Mouse (Mus musculus) myocyte (in vitro differentiated cells): Measurements from ENCODE around the gene Zfp853. TPM values are rescaled to one million over a fixed set of nuclear protein-coding genes. Genes with fewer than 3 reads are reported as not detected.

Experiments used
- H3K27me3 ChIP-seq: one replicate; pipeline ENCODE4 v1.6.1; 2011; ENCODE audit not compliant: control insufficient read depth, insufficient read depth, insufficient read length
- H3K36me3 ChIP-seq: one replicate; pipeline ENCODE4 v1.6.1; 2011; ENCODE audit not compliant: control insufficient read depth, insufficient read depth
- H3K4me2 ChIP-seq: one replicate; pipeline ENCODE4 v1.6.1; 2011; ENCODE audit warnings: low read depth, control low read depth
- H3K4me3 ChIP-seq: one replicate; pipeline ENCODE4 v1.5.1; 2011; ENCODE audit warnings: mild to moderate bottlenecking, control low read depth, moderate library complexity
- H3K79me2 ChIP-seq: one replicate; pipeline ENCODE4 v1.6.1; 2011; ENCODE audit not compliant: control insufficient read depth, insufficient read depth
- H3ac ChIP-seq: one replicate; pipeline ENCODE4 v1.6.1; 2011; ENCODE audit not compliant: control insufficient read depth, insufficient read length
- CEBPB ChIP-seq: IDR thresholded peaks from 2 replicates; pipeline ENCODE4 v1.6.1; 2011; ENCODE audit warnings: mild to moderate bottlenecking, moderate library complexity; ENCODE audit not compliant: poor library complexity, insufficient read depth, severe bottlenecking
- E2F4 ChIP-seq: IDR thresholded peaks from one replicate; pipeline ENCODE4 v1.6.1; 2011; ENCODE audit warnings: mild to moderate bottlenecking, control low read depth, moderate library complexity; ENCODE audit not compliant: insufficient read depth
- MAX ChIP-seq: IDR thresholded peaks from one replicate; pipeline ENCODE4 v1.6.1; 2011; ENCODE audit warnings: low read depth, mild to moderate bottlenecking, control low read depth
- MYOD1 ChIP-seq, 3 experiments: IDR thresholded peaks; one replicate each; pipeline ENCODE4 v1.6.1; 2011; ENCODE audit warnings: control low read depth in 2 of 3, low read depth in 2 of 3, mild to moderate bottlenecking in 2 of 3, moderate library complexity in 1 of 3; ENCODE audit not compliant: insufficient read length in 2 of 3, control insufficient read depth in 1 of 3
- MYOG ChIP-seq, 3 experiments: IDR thresholded peaks; one replicate each; pipeline ENCODE4 v1.6.1; 2011; ENCODE audit warnings: control low read depth in 2 of 3, low read depth in 2 of 3, mild to moderate bottlenecking in 2 of 3; ENCODE audit not compliant: insufficient read length in 2 of 3, control insufficient read depth in 1 of 3, insufficient read depth in 1 of 3
- POLR2A ChIP-seq: IDR thresholded peaks from one replicate; pipeline ENCODE4 v1.6.1; 2011; ENCODE audit warnings: low read depth, mild to moderate bottlenecking, control low read depth, moderate library complexity; ENCODE audit not compliant: insufficient read length
- POLR2AphosphoS2 ChIP-seq: IDR thresholded peaks from one replicate; pipeline ENCODE4 v1.6.1; 2011; ENCODE audit warnings: low read depth, control low read depth; ENCODE audit not compliant: insufficient read length
- REST ChIP-seq: IDR thresholded peaks from one replicate; pipeline ENCODE4 v1.6.1; 2011; ENCODE audit warnings: mild to moderate bottlenecking, control low read depth, moderate library complexity; ENCODE audit not compliant: insufficient read depth, insufficient read length
- SRF ChIP-seq: IDR thresholded peaks from one replicate; pipeline ENCODE4 v1.6.1; 2011; ENCODE audit warnings: low read depth; ENCODE audit not compliant: control insufficient read depth, insufficient read length
- TCF12 ChIP-seq: IDR thresholded peaks from one replicate; pipeline ENCODE4 v1.6.1; 2011; ENCODE audit warnings: mild to moderate bottlenecking, control low read depth; ENCODE audit not compliant: poor library complexity, insufficient read depth, severe bottlenecking
- TCF3 ChIP-seq: IDR thresholded peaks from one replicate; pipeline ENCODE4 v1.6.1; 2011; ENCODE audit warnings: low read depth, control low read depth; ENCODE audit not compliant: insufficient read length
- USF1 ChIP-seq: IDR thresholded peaks from one replicate; pipeline ENCODE4 v1.6.1; 2011; ENCODE audit warnings: low read depth, mild to moderate bottlenecking, control low read depth, moderate library complexity
- polyA plus RNA-seq: library from polyadenylated mRNA; unstranded; fragments of >200 nt; fragmentation: generic; extraction: Trizol; gene quantifications from one replicate; pipeline ENCODE4 v1.2.1, GENCODE M21; 2012; ENCODE audit warnings: missing spikeins

Gene Zfp853
- polyA plus RNA-seq, 1 experiment = 0.01 TPM

DNA sequence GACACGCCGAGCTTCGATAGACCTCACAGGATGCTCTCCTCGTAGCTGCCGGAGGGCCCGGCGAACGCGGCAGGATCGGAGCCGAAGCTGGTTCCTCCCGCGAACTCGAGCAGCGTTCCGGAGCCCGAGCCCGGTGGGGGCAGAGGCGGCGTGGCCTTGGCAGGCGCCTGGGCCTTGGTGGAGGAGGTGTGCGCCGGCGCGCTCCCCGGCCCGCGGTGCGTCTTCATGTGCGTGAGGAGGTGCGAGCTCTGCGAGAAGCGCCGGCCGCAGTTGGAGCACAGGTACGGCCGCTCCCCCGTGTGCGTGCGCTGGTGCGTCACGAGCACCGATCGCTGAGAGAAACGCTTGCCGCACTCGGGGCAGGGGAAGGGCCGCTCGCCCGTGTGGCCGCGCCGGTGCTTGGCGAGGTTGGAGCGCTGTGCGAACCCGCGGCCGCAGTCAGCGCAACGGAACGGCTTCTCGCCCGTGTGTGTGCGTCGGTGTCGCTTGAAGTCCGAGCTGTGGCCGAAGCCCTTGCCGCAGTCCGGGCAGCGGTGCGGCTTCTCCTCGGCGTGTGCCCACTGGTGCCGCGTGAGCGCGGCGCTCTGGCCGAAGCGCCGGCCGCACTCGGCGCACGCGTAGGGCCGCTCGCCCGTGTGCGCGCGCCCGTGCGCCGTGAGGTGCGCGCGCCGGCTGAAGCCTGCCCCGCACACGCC, 40.1 kb downstream of the Zfp853 start:
- H3K4me3 ChIP-seq = no peak overlapping the region
- TF ChIP-seq MYOD1 (IDR thresholded peaks at IDR 0.05; ENCODE audit: control insufficient read depth in 1 of 3, insufficient read length in 2 of 3, low read depth in 2 of 3) (no peak), POLR2A (no peak), MAX (no peak), TCF12 (no peak), MYOG (IDR thresholded peaks at IDR 0.05; ENCODE audit: control insufficient read depth in 1 of 3, insufficient read depth in 1 of 3, insufficient read length in 2 of 3, low read depth in 2 of 3) (no peak), TCF3 (no peak), POLR2AphosphoS2 (no peak), REST (no peak), E2F4 (no peak), CEBPB (no peak)
- no peak overlapping the region for H3ac ChIP-seq
- no peak overlapping the region for H3K4me2 ChIP-seq
- no peaks in the 10 kb centered on the region for H3K79me2 ChIP-seq
- H3K36me3 ChIP-seq = peaks cover 11% of the 10 kb centered on the region
- H3K27me3 ChIP-seq = no peaks in the 10 kb centered on the region

DNA sequence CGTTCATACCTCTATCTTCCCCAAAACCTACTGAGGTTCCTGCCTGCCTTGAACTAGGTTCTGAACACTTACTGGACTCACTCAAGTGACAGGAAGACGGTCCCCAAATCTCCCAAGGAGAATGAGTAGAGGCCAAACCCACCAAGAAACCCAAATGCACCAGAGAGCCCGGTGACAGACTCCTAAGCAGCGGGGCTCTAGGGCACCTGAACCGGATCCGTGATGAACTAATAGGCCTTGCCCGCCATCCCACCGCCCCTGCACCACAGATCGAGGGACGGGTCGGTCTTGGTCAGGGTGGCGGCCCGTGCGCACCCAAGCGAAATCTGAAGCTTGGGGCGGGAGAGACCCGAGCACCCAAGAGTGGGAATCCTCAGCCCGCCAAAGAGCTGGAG, 40.6 kb downstream of the Zfp853 start:
- no peak overlapping the region for H3ac ChIP-seq
- no peak overlapping the region for H3K4me3 ChIP-seq
- no peak for TF ChIP-seq TCF3
- no peak for TF ChIP-seq POLR2A
- TF ChIP-seq MAX = no peak
- no peak for TF ChIP-seq TCF12
- TF ChIP-seq E2F4 = no peak
- no peak for TF ChIP-seq CEBPB
- H3K4me2 ChIP-seq = no peak overlapping the region
- H3K36me3 ChIP-seq = peaks cover 11% of the 10 kb centered on the region
- H3K79me2 ChIP-seq = no peaks in the 10 kb centered on the region
- H3K27me3 ChIP-seq = no peaks in the 10 kb centered on the region

GRCm38 (mm10) chr5:143252039-143252438, 41.4 kb downstream of the Zfp853 start:
- H3K27me3 ChIP-seq = no peaks in the 10 kb centered on the region
- no peak overlapping the region for H3K4me2 ChIP-seq
- no peaks in the 10 kb centered on the region for H3K79me2 ChIP-seq
- TF ChIP-seq E2F4 (no peak), MYOD1 (IDR thresholded peaks at IDR 0.05; ENCODE audit: control insufficient read depth in 1 of 3, insufficient read length in 2 of 3, low read depth in 2 of 3) (no peak), MYOG (IDR thresholded peaks at IDR 0.05; ENCODE audit: control insufficient read depth in 1 of 3, insufficient read depth in 1 of 3, insufficient read length in 2 of 3, low read depth in 2 of 3) (no peak), TCF3 (no peak)
- peaks cover 12% of the 10 kb centered on the region for H3K36me3 ChIP-seq
- H3ac ChIP-seq = no peak overlapping the region
- no peak overlapping the region for H3K4me3 ChIP-seq

DNA sequence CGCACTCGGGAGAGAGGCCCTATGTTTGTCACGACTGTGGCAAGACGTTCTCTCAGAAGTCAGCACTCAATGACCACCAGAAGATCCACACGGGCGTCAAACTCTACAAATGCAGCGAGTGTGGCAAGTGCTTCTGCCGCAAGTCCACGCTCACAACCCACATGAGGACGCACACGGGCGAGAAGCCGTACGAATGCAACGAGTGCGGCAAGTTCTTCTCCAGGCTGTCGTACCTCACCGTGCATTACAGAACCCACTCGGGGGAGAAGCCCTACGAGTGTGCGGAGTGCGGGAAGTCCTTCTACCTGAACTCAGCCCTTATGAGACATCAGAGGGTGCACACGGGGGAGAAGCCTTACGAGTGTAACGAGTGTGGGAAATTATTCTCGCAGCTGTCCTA, 48.5 kb downstream of the Zfp853 start:
- no peaks in the 10 kb centered on the region for H3K27me3 ChIP-seq
- no peaks in the 10 kb centered on the region for H3K79me2 ChIP-seq
- peaks cover 57% of the 10 kb centered on the region for H3K36me3 ChIP-seq
- H3K4me3 ChIP-seq = no peak overlapping the region
- no peak overlapping the region for H3K4me2 ChIP-seq
- TF ChIP-seq SRF (no peak), E2F4 (no peak), USF1 (no peak), MAX (no peak), MYOD1 (IDR thresholded peaks at IDR 0.05; ENCODE audit: control insufficient read depth in 1 of 3, insufficient read length in 2 of 3, low read depth in 2 of 3) (no peak), REST (no peak), TCF12 (no peak), TCF3 (no peak), POLR2AphosphoS2 (no peak), POLR2A (no peak), CEBPB (no peak), MYOG (IDR thresholded peaks at IDR 0.05; ENCODE audit: control insufficient read depth in 1 of 3, insufficient read depth in 1 of 3, insufficient read length in 2 of 3, low read depth in 2 of 3) (no peak)
- H3ac ChIP-seq = no peak overlapping the region

Other genes with a start within 250 kb of the Zfp853 start
- gene Rnf216, start 180.6 kb downstream of the Zfp853 start, polyA plus RNA-seq = 15.9 TPM
- gene Olfr718-ps1, start 146.0 kb downstream of the Zfp853 start, polyA plus RNA-seq = not detected
- 3.1 TPM for gene Rbak, start 112.8 kb downstream of the Zfp853 start, polyA plus RNA-seq
- gene Spdye4b, start 112.6 kb downstream of the Zfp853 start, polyA plus RNA-seq = not detected
- not detected for gene Spdye4a, start 66.7 kb downstream of the Zfp853 start, polyA plus RNA-seq
- 4.5 TPM for gene Zfp12, start 58.5 kb downstream of the Zfp853 start, polyA plus RNA-seq
- 6.1 TPM for gene Zfp316, start 23.6 kb downstream of the Zfp853 start, polyA plus RNA-seq
- gene E130309D02Rik, start 21.7 kb upstream of the Zfp853 start, polyA plus RNA-seq = 25.7 TPM
- 60.5 TPM for gene Zdhhc4, start 35.6 kb upstream of the Zfp853 start, polyA plus RNA-seq
- not detected for gene Grid2ip, start 63.7 kb upstream of the Zfp853 start, polyA plus RNA-seq
- 88.2 TPM for gene Kdelr2, start 110.2 kb upstream of the Zfp853 start, polyA plus RNA-seq
- 3.9 TPM for gene Daglb, start 171.0 kb upstream of the Zfp853 start, polyA plus RNA-seq
- 245 TPM for gene Rac1, start 234.4 kb upstream of the Zfp853 start, polyA plus RNA-seq